Mouse (Mus musculus) inflammation-experienced regulatory T-cells, adult 6 months (primary cell): Measurements from ENCODE around the gene Nmi. TPM values are rescaled to one million over a fixed set of nuclear protein-coding genes. Genes with fewer than 3 reads are reported as not detected.
A peak's percentile ranks its signal among the peaks of the same experiment; 100 is the strongest.

ENCODE experiments used
- ATAC-seq: one replicate; pipeline ENCODE4 v1.8.0; 2017
- polyA plus RNA-seq, 3 experiments: library from polyadenylated mRNA; unstranded; fragments of 100-300 nt; shearing (Covaris generic); gene quantifications; one replicate each; pipeline ENCODE4 v1.2.1; 2017

Gene Nmi
- polyA plus RNA-seq, 3 experiments from 2014 or later = 168 to 202 (median 175) TPM

DNA sequence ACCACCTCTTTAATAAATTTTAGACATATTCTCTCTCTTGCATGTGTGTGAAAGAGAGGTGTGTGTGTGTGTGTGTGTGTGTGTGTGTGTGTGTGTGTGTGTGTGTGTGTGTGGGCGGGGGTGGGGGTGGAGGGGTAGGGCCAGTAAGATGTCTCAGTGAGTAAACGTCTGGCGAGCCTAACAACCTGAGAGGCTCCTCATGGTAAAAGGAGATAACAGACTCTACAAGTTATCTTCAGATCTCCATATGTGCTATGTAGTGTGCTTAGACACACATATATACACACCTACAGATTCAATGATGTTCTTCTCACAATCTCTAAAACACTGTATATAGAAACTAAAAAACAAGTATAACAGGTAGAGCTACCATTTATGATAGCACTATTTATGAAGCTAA is 34.5 kb downstream of the Nmi start:
- no peak for ATAC-seq

DNA sequence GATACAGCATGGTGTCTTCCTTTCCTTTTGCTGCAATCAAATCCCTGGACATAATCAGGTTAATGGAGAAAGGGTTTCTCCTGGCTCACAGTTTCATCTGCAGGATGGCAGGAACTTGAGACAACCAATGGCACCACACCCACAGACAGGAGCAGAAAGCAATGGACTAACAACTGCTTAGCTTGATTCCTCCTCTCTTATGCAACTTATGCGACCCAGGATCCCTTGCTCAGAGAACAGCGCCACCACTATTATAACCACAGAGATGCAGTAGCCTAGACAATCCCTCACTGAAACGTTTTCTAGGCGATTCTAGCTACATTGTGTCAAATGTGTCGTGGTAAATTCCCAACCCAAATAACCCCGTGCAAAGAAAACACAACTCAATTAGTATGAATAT is 36.3 kb downstream of the Nmi start:
- ATAC-seq = no peak

DNA sequence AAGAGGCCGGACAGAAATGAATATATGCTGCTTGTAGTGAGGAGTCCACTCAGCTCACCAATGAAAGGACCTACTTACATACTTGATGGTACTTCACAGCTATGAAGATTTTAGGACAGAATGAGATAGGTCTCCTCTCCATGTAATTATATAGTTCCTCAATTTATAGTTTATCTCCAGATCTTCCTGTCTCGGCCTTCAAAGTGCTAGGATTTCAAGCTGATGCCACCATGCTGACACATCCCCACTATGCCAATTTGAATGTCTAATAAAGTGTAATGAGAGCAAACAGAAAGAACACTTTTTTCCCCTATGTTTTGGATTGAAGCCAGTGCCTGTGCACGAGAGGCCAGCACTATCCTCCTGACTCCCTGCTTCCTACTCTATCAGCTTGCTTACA is 36.7 kb downstream of the Nmi start:
- ATAC-seq = no peak

DNA sequence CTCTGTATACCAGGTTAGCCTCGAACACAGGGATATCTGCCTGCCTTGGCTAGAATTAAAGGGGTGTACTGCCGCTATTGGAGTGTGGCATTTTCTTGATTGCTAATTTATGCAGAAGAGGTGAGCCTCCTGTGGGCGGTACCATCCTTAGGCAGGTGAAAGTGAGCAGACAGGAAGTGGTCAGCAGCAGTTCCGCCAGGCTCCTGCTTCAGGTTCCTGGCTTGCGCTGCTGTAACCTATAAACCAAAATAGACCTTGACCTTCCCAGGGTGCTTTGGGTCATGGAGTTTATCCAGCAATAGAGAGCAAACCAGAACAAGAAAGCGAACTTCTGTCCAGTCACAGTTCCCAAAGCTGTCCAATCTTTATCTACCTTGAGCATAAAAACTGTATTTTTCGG is 37.4 kb downstream of the Nmi start:
- peak; percentile 21 for ATAC-seq

DNA sequence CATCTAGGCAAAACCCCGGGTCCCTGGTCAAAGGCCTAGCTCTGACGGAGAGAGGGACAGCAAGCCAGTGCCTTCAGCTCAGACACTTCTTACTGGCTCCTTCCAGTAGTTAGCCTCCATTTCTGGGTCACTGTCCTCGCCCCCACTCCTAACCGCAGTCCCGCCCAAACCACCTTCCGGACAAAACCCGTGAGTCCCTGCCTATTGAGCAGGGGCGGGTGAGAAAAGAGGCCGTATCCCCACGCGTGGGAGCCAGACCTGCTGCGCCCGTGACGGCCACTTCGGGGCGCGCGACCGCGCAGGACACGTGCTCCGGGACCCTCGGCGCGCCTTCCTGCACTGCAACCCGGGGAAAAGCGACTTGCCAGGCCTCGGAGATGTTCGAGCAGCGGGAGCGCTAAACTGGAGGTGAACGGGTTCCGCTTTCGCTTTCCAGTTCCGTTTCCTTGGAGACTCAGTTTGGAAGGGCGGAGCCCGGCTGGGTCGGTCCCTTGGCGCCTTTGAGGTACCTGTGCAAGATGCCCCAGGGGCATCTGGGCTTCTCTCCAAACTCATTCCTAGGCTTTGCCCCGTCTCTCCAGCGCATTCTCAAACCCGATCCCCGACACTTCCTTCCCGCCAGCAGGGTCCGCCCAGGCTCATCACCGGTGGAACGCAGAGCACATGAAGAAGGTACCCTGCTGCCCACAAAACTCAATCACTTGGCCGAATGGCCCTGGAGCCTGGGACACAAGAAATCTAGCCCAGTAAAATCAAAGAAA is 38.5 kb downstream of the Nmi start, which contains the start of gene Rbm43:
TSS of gene Rbm43 (minus strand) at position 590 of the 761 bp plus-strand sequence.
- ATAC-seq = peak; percentile 88

DNA sequence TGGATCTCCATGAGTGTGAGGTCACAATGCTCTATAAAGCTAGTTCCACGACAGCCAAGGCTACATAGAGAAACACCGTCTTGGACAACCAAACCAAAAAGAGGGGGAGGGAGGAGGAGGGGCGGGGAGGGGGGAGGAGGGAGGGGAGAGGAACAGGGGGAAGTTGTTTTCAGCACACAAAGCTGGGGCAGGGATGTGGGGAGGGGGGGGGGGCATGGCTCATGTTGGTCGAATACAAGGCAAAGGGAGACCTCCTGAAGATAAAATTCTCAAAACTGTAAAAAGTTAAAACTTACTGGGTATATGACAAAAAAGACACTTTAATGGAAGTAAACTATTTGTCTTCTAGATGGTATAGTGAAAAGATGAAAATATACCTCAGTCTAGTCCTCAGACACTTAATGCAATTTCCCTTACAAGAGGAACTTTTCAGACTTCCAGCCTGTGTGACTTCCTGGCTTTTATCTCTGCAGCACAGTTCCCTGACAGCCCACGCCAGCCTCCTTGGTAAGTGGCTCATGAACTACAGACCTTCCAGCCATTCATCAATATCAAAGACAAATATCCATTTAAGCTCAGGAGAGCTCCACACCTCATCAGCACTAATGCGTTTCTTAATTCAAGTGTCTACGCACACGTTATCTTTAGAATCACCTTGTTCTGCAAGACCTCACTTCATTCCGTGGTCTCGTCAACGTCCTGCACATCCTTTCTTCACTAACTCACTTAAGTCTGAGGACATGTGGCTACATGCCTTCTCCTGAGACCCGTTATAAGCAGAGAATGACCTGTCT is 39.8 kb downstream of the Nmi start:
- peak; percentile 6 for ATAC-seq

DNA sequence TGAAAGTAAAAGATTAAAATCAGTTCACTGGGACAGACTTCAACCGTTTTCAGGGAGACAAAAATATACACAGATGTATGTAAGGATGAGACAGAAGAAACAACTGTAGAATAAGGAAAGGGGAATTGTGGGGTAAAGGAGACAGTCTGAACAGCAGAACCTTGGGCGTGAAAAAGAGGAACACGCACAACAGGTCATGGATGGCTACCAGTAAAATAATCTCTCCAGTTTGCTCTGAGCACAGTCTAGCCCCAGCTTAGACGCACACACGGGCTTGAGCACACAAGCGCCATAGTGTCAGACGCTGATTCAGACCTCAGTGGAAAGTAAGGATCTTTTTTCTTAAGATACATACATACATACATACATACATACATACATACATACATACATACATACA is 42.1 kb downstream of the Nmi start:
- no peak for ATAC-seq

DNA sequence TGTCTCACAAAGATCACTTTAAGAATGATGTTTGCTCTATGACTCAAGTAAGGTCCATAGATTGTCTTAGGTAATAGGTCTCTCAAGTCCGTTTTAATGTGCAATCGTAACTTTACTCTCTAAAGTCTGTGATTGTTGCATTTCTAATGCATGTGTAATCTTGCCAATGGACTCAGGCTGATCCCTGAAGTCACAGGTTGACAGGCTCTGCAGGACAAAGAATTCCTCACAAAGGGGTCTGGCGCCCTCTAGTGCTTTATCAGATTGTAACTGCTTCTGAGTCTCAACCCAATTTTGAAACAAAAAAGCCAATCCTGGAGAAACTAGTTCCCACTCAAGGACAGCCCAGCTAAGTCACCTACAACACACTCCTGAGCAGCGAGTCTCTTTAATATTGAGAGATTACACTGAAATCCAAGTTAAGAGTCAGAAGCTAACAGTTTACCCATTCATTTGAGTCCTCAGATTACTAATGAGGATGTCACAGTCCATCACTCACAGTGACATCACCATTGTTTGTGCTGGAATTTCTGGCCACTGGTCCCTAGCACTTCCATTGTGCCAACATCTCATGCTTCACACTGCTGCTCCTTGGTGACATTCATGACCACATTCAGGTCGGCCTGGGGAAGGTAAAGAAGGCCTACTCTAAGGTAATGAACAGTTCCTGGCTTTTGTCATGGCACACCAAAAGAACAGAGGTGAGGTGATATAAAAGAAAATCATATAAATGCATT is 58.2 kb downstream of the Nmi start:
- no peak for ATAC-seq

DNA sequence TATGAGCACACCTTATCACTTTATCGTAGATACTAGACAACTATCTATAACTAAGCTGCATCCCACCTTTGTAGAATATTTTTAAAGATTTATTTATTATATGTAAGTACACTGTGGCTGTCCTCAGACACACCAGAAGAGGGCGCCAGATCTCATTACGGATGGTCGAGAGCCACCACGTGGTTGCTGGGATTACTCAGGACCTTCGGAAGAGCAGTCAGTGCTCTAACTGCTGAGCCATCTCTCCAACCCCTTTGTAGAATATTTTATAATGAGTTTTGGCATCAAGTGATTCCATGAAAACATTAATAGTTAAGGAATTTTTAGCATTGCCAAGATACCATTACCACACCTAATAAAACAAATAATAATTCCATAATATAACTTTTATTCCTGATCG is 58.8 kb downstream of the Nmi start:
- no peak for ATAC-seq

DNA sequence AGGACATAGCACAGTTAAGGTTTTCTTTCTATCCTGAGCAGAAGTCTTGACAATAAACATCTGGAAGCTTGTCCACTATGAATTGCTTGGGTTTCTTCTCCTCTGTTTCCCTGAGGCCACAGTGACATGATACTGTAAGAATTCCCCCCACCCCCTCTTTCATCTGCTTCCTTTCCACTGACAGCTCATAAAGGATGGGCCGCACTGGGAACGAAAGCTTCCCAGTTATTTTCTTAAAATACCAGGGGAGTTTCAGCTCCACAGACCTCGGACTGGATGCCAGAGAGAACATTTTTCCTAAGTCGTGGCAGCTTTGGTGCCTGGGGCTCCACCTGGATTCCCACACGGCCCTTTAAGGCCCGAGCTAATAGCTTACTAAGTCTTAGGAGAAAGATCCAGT is 60.6 kb downstream of the Nmi start:
- no peak for ATAC-seq

DNA sequence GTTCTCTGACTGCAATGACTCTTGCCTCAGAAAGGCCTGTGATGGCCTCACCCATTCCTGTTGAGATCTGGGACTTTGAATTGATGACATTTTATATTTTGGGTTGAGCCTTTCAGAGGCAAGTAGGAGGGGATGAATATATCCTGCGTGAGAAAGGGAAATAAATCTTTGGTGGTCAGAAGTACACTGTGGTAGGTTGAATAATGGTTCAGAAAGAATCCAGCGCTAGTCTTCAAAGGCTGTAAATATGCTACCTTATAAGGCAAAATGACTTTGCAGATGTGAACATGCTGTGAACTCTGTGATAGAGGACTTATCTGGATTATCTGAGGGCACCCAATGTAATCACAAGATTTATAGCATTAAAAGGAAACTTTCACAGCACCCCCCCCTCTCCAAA is 61.4 kb downstream of the Nmi start:
- no peak for ATAC-seq

DNA sequence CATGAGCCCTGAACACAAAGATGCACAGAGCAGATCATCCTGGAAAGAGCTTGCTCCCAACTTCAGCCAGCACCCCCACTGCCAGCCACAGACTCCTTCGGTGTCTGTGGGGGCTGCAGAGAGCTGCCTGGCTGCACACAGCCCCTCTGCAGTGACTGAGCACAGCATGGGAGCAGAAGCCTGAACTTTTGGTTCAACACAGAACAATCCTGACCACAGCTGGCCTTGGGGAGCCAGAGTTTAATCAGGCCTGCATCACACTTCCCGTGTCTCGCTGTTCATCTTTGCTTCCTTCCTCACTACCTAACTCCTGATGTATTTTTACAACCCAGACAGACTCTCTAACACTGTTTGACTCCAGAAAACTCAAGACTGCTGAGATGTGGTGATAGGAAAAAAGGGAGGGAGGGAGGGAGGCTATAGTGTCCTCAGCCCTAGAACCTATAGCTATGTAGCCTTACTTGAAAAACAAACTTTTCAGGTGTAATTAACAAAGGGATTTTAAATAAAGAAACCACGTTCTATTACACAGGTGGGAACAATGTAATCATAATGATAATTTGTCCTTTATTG is 65.7 kb downstream of the Nmi start:
- ATAC-seq = no peak

DNA sequence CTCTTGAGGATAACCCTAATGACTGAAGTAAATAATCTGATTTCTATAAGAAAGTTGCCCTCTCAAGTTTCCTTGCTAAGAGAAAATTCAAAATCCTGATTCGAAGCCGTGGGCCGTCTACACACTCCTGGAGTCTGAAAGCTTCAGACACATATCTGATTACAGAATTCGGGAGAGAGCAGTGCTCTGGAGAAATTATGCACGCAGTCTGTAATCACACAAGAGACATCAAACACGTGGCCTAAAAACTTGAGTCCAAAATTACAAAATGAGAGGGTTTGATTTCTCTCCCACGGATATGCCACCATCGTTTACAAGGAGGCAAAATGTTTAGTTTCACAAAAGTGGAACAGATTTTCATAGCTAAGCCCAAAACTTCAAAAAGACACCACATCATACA is 67.7 kb downstream of the Nmi start:
- no peak for ATAC-seq

Other genes starting within 250 kb of the Nmi start
- gene Rbm43, start 38.3 kb downstream of the Nmi start, polyA plus RNA-seq = 10 to 100 TPM; 29.8 to 56.9 (median 37.3) TPM
- gene Tnfaip6, start 64.5 kb upstream of the Nmi start, polyA plus RNA-seq = under 1 TPM in 1 of 3 experiments, not detected in 2; 0.21 TPM
- gene Rif1, start 99.3 kb upstream of the Nmi start, polyA plus RNA-seq = 10 to 100 TPM; 28.1 to 35.4 (median 32.0) TPM